Mouse (Mus musculus) layer of hippocampus, adult 2 months (tissue): ENCODE results near the gene Susd6. TPM values are rescaled to one million over a fixed set of nuclear protein-coding genes. Genes with fewer than 3 reads are reported as not detected.

Experiments
- DNase-seq, 2 experiments: peaks; one replicate each; pipeline ENCODE4 v3.0.0; 2022; ENCODE audit warnings: low spot score in 2 of 2
- H3K27ac ChIP-seq: fragments of 200-600 bp; 2 replicates; pipeline ENCODE4 v1.8.1; 2022
- H3K4me3 ChIP-seq: fragments of 200-600 bp; 2 replicates; pipeline ENCODE4 v1.8.1; 2022; ENCODE audit warnings: mild to moderate bottlenecking
- CTCF ChIP-seq: fragments of 200-600 bp; conservative IDR thresholded peaks from 2 replicates; pipeline ENCODE4 v1.8.1; 2022; ENCODE audit warnings: antibody characterized with exemption, mild to moderate bottlenecking, moderate library complexity
- total RNA-seq, 2 experiments: library from RNA; stranded (reverse); gene quantifications; 2 replicates each; pipeline ENCODE4 v1.2.3; 2021

Gene Susd6
- total RNA-seq, 2 experiments from 2014 or later: 71.6 to 72.1 TPM

DNA sequence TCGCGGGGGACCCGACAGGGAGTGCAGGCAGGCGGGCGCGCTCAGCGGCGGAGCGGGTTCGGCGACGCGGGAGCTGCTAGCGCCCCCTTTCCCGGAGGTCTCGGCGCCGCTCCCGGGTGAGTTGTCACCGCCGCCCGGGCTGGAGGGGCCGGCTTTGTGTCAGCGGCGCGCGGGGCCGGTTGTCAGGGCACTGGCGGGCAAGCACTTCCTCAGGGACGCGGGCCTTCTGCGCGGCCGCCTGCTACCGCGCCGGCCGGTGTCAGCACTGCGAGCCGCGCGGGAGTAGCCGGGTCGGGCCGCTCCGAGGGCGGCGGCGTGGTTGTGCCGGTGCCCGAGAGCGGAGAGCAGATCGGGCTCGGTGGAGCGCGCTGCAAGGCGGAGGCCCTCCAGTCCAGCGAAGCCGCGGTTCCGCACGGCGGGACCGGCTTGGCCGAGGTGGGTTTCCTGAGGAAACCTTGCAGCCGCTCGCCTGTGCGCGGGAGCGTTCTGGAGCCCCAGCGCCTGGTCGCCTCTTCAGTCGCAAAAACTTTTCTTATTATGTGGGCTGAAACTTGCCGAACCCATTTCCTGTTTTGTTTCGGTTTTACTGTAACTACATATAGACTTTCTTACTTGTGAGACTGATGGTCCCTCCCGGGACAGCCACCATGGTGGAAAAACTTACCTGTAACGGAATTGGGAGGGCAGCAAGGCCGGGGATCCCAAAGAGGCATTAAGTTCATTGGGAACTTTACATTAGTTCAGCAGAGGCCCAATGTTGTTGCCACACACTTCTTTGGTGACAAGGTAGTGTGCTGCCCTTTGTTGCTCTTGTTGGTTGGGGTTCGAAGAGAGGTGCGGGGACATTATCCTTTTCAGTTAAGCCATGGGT, 625 bp downstream of the Susd6 start:
- no peak for TF ChIP-seq CTCF

DNA sequence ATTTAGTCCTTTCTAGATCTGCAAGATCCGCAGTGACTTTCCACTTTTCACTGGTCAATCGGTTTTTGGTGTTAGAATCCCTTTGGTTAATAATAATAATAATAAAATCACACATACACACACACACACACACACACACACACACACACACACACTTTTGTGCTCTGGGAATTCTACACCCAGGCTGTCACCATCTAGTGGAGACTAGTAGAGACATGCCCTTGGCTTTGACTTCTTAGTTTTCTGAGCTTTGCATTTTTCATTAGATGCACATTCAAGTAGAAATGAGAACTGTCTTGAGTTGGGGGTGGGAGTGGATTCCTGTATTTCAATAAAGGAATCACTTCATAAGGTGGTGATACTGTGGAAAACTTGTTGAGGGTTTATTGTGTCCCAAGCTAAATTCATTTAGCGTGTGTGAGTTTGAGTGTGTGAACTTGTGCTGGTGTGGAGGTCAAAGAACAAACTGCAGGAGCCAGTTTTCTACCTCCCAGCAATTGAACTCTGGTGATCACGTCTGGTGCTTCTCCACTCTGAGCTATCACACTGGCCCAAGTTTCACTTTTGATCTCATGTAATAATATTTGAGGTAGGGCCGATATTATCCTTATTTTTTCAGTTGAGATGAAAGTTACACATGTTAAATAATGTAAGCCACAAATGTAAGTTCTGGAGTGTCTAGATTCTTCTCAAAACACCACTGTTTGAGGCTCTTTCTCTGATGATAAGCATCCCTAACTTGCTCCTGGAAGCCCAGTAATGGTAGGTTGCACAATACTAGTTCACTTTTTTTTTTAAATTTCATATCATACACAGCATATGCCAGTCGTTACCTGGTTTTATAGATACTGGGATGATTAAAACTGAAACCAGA, 1.5 kb downstream of the Susd6 start:
- Histone ChIP-seq H3K4me3 (peak overlapping the region; percentile 88), H3K27ac (peak overlapping the region; percentile 99)
- no peak for DNase-seq
- peak; percentile 62 for TF ChIP-seq CTCF

More for the DNA sequence above, 625 bp downstream of the Susd6 start:
- Histone ChIP-seq H3K27ac (peak overlapping the region; percentile 99), H3K4me3 (peak overlapping the region; percentile 88)
- DNase-seq: no peak

DNA sequence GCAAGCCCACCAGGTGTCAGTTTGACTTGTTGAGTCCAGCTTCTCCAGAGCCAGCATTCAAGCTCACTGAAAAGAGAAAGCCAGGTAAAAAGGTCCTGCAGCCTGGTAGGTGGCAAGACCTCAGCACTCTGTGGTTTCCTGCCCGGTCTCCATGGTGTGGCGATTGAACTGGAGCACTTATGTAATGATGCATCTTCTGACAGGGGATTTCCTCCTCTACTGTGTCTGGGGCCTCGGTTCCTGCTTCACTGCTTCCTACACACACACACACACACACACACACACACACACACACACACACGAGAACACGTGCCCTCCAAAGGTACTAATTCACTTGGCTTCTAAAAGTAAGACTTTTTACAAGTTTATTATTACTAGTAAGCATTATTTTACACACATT, 2.6 kb downstream of the Susd6 start:
- peak overlapping the region; percentile 99 for H3K27ac ChIP-seq
- no peak for DNase-seq
- peak overlapping the region; percentile 88 for H3K4me3 ChIP-seq
- no peak for TF ChIP-seq CTCF

DNA sequence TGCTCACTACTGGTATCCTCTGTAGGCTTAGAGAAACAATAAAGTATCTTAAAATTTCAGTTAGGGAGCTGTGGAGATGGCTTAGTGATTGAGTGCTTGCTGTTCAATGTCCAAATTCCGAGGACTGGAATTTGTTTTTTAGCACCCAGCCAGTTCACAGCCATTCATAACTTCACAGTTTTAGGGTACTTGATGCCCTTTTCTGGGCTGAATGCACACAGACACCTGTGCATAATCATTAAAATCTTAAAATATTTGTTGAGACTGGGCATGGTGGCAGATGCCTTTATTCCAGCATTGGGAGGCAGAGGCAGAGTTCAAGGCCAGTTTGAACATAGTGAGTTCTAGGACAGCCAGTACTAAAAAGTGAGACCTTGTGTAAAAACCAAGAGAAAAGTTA, 3.2 kb downstream of the Susd6 start:
- no peak for DNase-seq
- peak overlapping the region; percentile 12 for H3K27ac ChIP-seq
- no peak for TF ChIP-seq CTCF
- no peak overlapping the region; the same call in 1 of the 2 replicates for H3K4me3 ChIP-seq

DNA sequence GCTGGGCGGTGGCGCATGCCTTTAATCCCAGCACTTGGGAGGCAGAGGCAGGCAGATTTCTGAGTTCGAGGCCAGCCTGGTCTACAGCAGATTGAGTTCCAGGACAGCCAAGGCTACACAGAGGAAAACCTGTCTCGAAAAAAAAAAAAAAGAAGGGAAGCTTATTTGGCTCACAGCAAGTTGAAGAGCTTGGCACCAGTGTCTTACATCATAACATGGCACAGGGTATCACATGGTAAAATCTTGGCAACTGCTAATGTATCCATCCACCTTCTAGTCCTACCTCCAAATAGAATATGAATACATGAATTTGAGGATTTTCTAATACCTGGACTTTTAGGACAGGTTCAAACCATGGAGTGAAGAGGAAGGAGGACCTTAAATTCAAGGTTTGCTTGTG, 4.2 kb downstream of the Susd6 start:
- no peak for DNase-seq
- Histone ChIP-seq H3K27ac (peak overlapping the region; percentile 60; the same call in 1 of the 2 replicates), H3K4me3 (no peak overlapping the region)
- no peak for TF ChIP-seq CTCF

DNA sequence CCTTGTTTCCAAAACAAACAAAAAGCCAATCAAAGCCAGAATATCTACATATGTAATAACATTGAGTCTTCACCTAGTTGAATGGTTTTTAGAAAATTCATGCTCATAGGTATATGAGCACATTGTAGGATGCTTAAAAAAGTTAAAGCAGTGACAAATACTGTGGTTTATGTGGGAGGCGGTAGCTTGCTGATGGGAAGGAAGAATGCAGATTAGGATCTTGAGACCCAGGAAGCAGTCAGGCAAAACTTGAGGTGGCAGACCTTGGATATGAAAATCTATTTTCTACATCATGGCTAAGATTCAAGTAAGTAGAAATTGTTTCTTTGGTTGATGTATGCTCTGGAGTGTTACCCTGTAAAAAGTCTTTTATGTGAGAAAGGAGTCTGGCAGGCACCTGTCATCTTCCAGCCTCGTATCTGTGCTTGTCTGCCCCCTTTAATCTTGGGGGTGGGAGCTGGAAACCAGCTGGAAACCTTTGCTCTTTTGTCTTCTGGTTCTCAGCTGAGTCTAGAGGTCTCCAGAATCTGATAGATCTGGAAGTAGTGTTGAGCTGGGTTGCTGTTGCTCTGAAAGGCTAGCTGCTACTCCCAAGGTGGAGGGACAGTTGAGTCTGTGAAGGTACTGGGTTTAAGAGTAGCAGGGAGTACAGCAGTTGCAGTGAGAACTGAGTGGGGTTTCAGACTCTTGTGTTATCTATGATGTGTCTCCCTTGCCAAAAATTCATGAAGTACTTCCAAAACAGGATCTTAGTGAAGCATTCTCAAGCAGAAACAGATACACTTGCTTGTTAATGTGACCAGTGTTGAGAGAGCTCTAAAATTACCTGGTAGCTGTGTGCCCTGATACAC, 4.8 kb downstream of the Susd6 start:
- Histone ChIP-seq H3K27ac (peak overlapping the region; percentile 60), H3K4me3 (no peak overlapping the region; the same call in 1 of the 2 replicates)
- DNase-seq: no peak
- TF ChIP-seq CTCF: no peak

DNA sequence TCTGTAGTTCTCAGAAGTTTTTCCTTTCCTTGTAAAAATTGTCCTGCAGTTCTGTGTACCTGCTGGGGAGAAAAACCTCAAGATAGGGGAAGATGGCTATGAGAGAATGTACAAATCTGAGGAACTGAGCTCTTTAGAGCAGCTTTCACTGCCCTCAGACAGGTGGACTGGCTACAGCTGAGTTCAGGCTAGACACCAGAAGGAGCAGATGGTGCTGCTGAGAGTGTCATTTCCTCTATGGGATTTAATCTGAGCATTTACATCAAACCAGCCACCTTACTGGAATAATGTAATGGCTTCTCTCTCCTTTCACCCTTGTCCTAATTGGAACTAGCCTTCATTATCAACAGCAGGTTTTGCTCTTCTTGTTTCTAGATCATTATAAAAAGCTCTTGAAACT, 8.0 kb downstream of the Susd6 start:
- no peak for TF ChIP-seq CTCF
- DNase-seq: no peak
- no peak overlapping the region for H3K4me3 ChIP-seq
- peak overlapping the region; percentile 52; the same call in 1 of the 2 replicates for H3K27ac ChIP-seq

DNA sequence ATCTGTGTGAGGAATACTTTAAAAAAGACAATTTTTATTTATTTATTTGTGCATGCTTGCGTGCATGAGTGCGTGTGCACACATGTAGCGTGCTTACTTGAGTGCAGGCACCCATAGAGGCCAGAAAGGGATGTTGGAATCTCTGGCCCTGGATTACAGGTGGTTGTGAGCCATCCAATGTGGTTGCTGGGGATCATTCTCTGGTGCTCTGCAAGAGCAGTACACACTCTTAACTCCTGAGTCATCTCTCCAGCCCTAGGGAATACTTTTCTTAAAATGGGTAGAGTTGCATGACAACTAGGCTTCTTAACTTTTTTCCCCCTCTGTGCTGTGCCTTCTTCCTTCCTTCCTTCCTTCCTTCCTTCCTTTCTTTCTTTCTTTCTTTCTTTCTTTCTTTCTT, 9.8 kb downstream of the Susd6 start:
- H3K27ac ChIP-seq: peak overlapping the region; percentile 53; the same call in 1 of the 2 replicates

DNA sequence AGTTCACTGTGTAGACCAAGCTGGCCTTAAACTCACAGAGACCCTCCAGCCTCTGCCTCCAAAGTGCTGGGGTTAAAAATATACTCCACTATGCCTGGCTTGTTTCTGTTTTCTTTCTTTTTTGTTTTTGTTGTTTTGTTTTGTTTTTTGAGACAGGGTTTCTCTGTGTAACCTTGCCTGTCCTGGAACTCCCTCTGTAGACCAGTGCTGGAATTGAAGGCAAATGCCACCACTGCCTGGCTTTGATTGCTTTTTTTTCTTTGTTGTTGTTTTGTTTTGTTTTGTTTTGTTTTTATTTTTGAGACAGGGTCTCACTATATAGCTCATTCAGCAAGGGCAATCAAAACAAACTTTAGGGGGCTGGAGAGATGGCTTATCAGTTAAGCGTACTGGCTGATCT, 11.1 kb downstream of the Susd6 start:
- no peak overlapping the region for H3K4me3 ChIP-seq
- TF ChIP-seq CTCF: peak; percentile 49
- H3K27ac ChIP-seq: peak overlapping the region; percentile 58
- DNase-seq: no peak

More for the DNA sequence above, 9.8 kb downstream of the Susd6 start:
- no peak for DNase-seq
- TF ChIP-seq CTCF: no peak
- no peak overlapping the region for H3K4me3 ChIP-seq

DNA sequence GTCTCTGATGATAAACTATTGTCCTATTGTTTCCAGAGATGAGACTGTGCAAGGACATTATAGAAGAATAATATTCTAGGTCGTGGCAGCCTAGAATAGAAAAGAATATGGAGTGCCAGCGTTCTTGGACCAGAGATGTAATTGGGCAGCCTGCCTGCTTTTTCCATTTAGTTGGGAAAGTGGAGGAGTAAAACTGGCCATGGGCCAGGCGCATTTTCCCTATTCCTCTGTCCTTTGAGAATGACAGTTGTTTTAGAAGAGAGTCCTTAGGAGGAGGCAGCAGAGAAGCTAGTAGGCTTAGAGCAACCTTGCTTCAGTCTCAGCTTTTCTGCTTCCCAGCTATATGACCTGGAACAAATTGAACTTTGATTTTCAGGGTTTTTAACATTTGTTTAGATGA, 13.6 kb downstream of the Susd6 start:
- Histone ChIP-seq H3K4me3 (no peak overlapping the region), H3K27ac (peak overlapping the region; percentile 79)
- no peak for TF ChIP-seq CTCF
- DNase-seq: peak; percentile 58 to 79

DNA sequence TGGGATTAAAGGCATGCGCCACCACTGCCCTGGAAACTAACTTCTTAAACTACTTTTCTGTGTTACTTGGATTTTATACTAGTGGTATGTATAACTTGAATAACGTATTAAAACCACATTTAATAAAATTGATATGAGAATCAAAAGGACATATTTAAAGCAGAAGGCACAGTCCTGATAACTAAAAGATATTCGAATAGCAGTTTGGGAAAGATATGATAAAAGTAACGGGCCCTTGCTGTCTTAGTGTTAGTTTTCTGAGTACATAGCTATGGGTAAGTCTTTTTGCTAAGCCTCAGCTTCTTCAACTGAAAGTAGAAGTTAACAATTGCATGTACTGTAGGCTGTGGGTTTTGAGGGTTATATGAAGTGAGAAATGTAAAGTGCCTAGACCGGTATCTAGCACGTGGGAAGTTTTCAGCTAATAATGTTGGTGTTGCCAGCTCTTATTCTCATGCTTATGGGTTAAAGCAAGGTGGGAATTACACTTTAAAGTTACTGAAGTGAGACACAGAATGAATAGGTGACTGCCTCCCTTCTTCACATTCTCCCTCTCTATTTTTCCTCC, 14.6 kb downstream of the Susd6 start:
- peak overlapping the region; percentile 79; the same call in 1 of the 2 replicates for H3K27ac ChIP-seq
- no peak overlapping the region for H3K4me3 ChIP-seq
- no peak for TF ChIP-seq CTCF
- no peak for DNase-seq
